Mouse (Mus musculus) forebrain, embryonic 12.5 days (tissue): ENCODE data around the gene Map3k11. TPM values are rescaled to one million over a fixed set of nuclear protein-coding genes. Genes with fewer than 3 reads are reported as not detected.

Experiments used
- ATAC-seq: fragments of 200-750 bp; cut with Nextera tagmentation; 2 replicates; pipeline ENCODE4 v1.8.0; 2017; ENCODE audit warnings: moderate TSS enrichment; ENCODE audit not compliant: low FRiP score
- H3K27ac ChIP-seq: fragments of 300-500 bp; sonication (generic); 2 replicates; pipeline ENCODE4 v1.5.1; 2016; ENCODE audit warnings: mild to moderate bottlenecking
- H3K27me3 ChIP-seq: fragments of 300-500 bp; sonication (generic); 2 replicates; pipeline ENCODE4 v1.6.1; 2016; ENCODE audit warnings: mild to moderate bottlenecking
- H3K36me3 ChIP-seq: fragments of 300-500 bp; sonication (generic); replicated peaks from 2 replicates; pipeline ENCODE4 v1.6.1; 2016; ENCODE audit warnings: mild to moderate bottlenecking
- H3K4me1 ChIP-seq: fragments of 300-500 bp; sonication (generic); 2 replicates; pipeline ENCODE4 v1.6.1; 2016
- H3K4me2 ChIP-seq: fragments of 300-500 bp; sonication (generic); 2 replicates; pipeline ENCODE4 v1.6.1; 2016; ENCODE audit warnings: mild to moderate bottlenecking, moderate library complexity
- H3K4me3 ChIP-seq: fragments of 300-500 bp; sonication (generic); replicated peaks from 2 replicates; pipeline ENCODE4 v1.5.1; 2016; ENCODE audit warnings: mild to moderate bottlenecking
- H3K9ac ChIP-seq: fragments of 300-500 bp; sonication (generic); 2 replicates; pipeline ENCODE4 v1.6.1; 2016; ENCODE audit warnings: mild to moderate bottlenecking
- H3K9me3 ChIP-seq: fragments of 300-500 bp; sonication (generic); 2 replicates; pipeline ENCODE4 v1.6.1; 2016
- WGBS: fragments of 180-500 bp; shearing (Covaris S2); methylation state at CpG from one replicate; pipeline ENCODE4 v1.1.7; 2016; 5-methylcytosine and 5-hydroxymethylcytosine counted together
- polyA plus RNA-seq: library from polyadenylated mRNA; unstranded; fragments of >200 nt; fragmentation: Nextera tagmentation; extraction: Ambion mirVana; gene quantifications from 2 replicates; pipeline ENCODE4 v1.2.1, GENCODE M21; 2016

The Map3k11 gene
- polyA plus RNA-seq, 1 experiment from 2014 or later, result 19.2 TPM

DNA sequence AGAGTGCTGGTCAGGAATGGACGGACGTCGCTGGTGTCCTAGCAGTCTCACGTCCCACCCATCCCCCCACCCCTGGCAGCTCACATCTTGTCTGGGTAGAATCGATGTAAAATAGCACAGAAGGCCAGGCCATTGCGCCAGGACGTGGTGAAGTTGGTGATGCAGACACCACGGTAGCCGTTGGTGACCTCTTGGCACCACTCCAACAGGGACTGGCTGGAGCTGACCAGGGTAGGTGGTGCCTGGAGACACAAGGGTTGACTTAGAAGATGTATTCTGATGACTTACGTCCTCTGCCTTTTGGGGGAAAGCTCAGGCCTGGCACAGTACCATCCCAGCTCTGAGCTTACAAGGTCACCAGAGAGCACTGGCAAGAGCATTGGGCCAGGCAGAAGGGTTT lies 28.4 kb downstream of the Map3k11 start:
- Histone ChIP-seq H3K4me1 (peaks cover 26% of the 10 kb centered on the region), H3K9me3 (no peaks in the 10 kb centered on the region), H3K9ac (no peak overlapping the region), H3K27ac (0 out of 2 replicates have a peak overlapping the region, but pooled peaks have one; percentile 26), H3K4me3 (no peak overlapping the region), H3K4me2 (no peak overlapping the region), H3K36me3 (peaks cover 74% of the 10 kb centered on the region), H3K27me3 (0 out of 2 replicates have a peak, but pooled peaks cover 6% of the 10 kb centered on the region)
- ATAC-seq, result 0 out of 2 replicates have a peak, but pooled peaks have one; percentile 22
- 65% methylated on average over 10 of the region's 10 CpGs for WGBS

DNA sequence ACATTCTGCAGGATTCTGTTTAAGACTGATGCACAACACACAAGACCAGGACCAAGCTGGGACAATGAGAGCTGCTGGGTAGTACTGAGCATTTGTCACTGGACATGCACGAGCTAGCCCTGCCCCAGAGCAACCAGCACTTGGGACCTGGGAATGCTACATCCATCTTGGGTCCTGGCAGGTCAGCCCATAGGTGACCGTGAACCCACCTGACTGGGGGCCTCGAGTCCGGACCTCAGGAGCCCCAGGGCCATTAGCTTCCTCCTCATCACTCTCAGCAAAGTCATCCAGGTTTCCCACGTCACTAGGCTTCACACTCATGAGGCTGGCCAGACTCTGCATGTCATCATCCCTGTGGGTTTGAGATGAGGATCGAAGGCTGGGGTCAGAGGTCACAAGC lies 32.7 kb downstream of the Map3k11 start:
- H3K4me3 ChIP-seq, result no peak overlapping the region
- H3K4me1 ChIP-seq, result peaks cover 31% of the 10 kb centered on the region
- H3K36me3 ChIP-seq, result peaks cover 85% of the 10 kb centered on the region
- H3K9ac ChIP-seq, result no peak overlapping the region
- H3K27ac ChIP-seq, result no peak overlapping the region
- 91% methylated on average over 6 of the region's 6 CpGs for WGBS
- no peaks in the 10 kb centered on the region for H3K9me3 ChIP-seq
- H3K27me3 ChIP-seq, result 0 out of 2 replicates have a peak, but pooled peaks cover under 1% of the 10 kb centered on the region
- H3K4me2 ChIP-seq, result no peak overlapping the region
- ATAC-seq, result no peak

DNA sequence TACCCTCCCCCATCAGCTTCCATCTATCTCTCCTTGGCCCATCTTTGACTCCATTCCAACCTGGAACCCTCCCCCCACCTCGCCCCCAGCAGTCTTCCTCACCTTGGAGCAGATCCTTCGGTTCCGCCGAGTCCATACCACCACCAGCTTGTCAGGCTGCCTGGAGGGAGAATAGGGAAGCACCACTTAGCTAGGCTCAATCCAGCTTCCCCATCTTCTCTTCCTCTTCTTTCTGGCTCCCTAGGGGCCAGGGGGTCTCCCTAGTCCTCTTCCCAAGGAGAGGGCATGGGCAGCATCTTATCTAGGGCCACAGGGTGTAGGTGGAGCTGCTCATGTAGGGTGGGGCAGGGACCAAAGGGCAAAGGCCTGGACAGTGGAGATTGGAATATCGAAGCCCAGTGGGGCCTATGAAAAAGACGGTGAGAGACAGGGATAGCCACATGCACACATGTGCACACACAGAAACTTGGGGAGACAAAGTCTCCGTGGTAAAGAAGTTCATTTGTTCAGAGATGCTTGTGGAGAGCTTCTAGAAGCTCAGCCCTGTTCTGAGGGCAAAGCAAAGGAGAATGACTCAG lies 34.4 kb downstream of the Map3k11 start:
- Histone ChIP-seq H3K4me2 (no peak overlapping the region), H3K4me1 (peaks cover 34% of the 10 kb centered on the region), H3K9me3 (no peaks in the 10 kb centered on the region), H3K9ac (no peak overlapping the region), H3K27me3 (peaks cover 4% of the 10 kb centered on the region; the same call in 1 of the 2 replicates), H3K4me3 (no peak overlapping the region), H3K27ac (no peak overlapping the region), H3K36me3 (peaks cover 73% of the 10 kb centered on the region)
- WGBS, result 93% methylated on average over 7 of the region's 7 CpGs
- ATAC-seq, result no peak

DNA sequence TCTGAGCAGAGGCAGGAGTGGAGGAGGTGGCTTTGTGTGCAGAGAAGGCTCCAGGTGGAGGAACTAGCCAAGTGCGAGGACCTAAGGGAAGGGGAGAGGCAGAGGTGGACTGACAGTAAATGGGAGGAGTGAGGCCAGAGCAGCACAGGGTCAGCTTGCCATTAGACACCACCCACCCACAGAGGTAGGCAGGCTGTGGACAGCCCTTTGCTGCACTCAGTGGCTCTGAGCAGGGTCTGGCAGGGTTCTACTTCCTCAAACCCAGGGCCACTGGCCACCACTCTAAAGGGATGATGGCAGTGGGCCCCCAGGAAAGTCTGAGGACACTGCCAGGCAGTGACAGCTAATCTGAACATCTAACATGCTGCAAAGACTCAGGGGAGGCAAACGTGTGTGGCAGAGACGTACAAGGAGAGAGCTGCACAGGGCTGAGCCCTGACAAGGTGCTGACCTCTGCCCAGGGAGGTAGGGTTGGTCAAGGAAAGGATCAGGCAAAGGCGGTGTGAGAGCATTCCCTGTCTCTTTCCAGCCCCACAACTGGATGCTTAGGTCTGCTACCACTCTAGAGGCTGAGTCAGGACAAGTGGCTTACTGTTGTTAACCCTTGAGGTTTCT lies 35.5 kb downstream of the Map3k11 start:
- ATAC-seq, result no peak
- H3K9me3 ChIP-seq, result no peaks in the 10 kb centered on the region
- 0 out of 2 replicates have a peak overlapping the region, but pooled peaks have one; percentile 5 for H3K4me3 ChIP-seq
- 74% methylated on average over 4 of the region's 4 CpGs for WGBS
- H3K36me3 ChIP-seq, result peaks cover 67% of the 10 kb centered on the region
- peaks cover 4% of the 10 kb centered on the region; the same call in 1 of the 2 replicates for H3K27me3 ChIP-seq
- peaks cover 43% of the 10 kb centered on the region for H3K4me1 ChIP-seq
- H3K4me2 ChIP-seq, result no peak overlapping the region
- no peak overlapping the region; the same call in 1 of the 2 replicates for H3K27ac ChIP-seq
- H3K9ac ChIP-seq, result no peak overlapping the region

DNA sequence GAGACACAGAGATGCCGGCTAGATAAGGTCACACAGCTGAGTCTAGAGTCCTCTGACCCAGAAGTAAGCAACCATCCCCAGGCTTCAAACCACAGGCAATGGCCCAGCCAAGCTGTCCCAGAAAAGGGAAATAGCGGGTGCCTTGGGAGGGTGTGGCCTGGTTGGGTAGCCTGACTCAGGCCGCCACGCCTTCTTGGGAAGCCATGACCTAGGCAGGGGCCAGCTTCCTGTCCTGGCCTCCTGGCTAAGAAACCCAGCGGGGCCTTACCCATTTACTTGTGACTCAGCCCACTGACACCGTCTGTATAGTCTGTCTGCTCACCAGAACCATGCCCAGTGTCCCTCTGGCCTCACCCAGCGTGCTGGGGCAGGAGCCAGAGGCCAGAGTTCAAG lies 36.0 kb downstream of the Map3k11 start:
- peaks cover 4% of the 10 kb centered on the region; the same call in 1 of the 2 replicates for H3K27me3 ChIP-seq
- no peak overlapping the region for H3K27ac ChIP-seq
- H3K4me1 ChIP-seq, result peaks cover 43% of the 10 kb centered on the region
- no peak overlapping the region for H3K4me2 ChIP-seq
- peaks cover 62% of the 10 kb centered on the region for H3K36me3 ChIP-seq
- 0 out of 2 replicates have a peak overlapping the region, but pooled peaks have one; percentile 5 for H3K4me3 ChIP-seq
- WGBS, result 80% methylated on average over 7 of the region's 7 CpGs
- no peak for ATAC-seq
- no peak overlapping the region for H3K9ac ChIP-seq
- no peaks in the 10 kb centered on the region for H3K9me3 ChIP-seq

DNA sequence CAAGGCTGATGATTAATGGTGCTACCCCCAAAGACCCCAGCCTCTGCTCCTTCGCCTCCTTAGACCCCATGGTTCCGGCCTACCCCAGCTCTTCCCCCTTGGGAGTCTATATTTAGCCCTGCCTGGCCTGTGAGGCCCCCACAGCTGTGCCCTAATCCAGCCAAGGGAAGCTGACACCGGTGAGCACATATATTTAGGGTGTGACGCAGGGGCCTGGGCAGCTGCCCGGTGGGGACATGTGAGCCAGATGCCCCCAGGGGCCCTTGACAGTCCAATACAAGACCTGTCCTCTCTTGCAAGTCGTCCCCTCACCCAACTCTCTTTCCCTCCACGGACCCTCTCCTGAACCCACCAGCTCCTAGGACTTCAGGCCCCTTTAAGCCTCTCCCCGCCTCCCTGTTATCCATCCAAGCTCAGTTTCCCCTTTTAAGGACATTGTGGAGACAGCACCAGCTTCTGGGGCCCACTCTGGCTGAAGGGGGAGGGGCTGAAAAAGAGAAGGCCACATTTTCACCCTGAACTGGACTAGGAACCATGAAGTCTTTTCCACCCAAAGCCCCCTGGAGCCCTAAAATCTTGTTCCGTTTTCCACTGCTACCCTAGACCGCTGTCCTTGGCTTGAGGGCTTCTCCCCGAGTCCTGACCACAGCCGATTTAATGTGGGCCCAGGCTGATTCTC lies 36.6 kb downstream of the Map3k11 start:
- peak overlapping the region; percentile 37; the same call in 1 of the 2 replicates for H3K4me3 ChIP-seq
- peaks cover 56% of the 10 kb centered on the region for H3K36me3 ChIP-seq
- WGBS, result 84% methylated on average over 12 of the region's 12 CpGs
- H3K27ac ChIP-seq, result 0 out of 2 replicates have a peak overlapping the region, but pooled peaks have one; percentile 9
- H3K9ac ChIP-seq, result no peak overlapping the region
- ATAC-seq, result no peak
- H3K9me3 ChIP-seq, result no peaks in the 10 kb centered on the region
- peaks cover 49% of the 10 kb centered on the region for H3K4me1 ChIP-seq
- H3K27me3 ChIP-seq, result peaks cover 4% of the 10 kb centered on the region; the same call in 1 of the 2 replicates
- peak overlapping the region; percentile 98 for H3K4me2 ChIP-seq

DNA sequence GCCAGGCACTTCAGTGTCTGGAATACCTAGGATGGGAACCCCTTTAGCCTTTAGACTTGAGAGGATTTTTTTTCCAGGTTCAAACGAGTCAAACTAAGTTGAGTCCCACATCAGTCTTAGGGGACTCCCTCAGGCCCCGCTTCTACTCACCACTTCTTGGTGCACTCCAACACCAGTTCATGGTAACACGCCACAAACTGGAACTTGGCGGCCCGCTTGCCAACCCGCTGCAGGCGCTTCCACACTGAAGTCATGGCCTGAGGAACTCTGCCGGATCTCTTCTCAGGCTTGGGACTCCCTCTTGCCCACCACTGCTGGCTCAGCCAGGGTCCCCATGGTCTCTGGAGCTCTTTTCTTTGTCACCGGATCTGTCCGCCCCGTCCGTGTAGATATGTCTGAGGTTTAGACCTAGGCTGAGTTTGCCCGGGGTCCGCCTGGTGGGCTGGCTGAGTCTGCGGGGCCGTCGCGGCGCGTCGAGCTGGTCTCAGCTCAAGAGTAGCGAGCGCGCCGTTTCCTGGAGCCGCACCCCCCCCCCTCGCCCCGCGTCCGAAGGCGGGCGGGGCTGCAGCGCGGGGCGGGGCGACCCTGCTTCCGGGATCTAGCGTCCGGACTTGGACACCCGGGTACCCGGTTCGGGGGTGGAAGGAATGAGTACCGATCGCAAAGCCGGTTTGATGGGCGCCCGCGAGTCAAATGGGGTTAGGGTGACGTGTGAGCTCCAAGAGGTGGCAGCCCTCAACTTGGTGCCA lies 37.4 kb downstream of the Map3k11 start, which contains the start of gene Ehbp1l1:
Gene Ehbp1l1, minus strand, starts transcription at position 551 of the 749 bp plus-strand sequence.
- WGBS, result 18% methylated on average over 48 of the region's 49 CpGs
- peaks cover 48% of the 10 kb centered on the region for H3K36me3 ChIP-seq
- peak within 1 kb of the TSS; percentile 97 for H3K9ac ChIP-seq
- H3K27me3 ChIP-seq, result peaks cover 4% of the 10 kb centered on the region; the same call in 1 of the 2 replicates
- 0 out of 2 replicates have a peak within 1 kb of the TSS, but pooled peaks have one; percentile 9 for H3K27ac ChIP-seq
- H3K4me2 ChIP-seq, result peak within 1 kb of the TSS; percentile 98
- no peaks in the 10 kb centered on the region for H3K9me3 ChIP-seq
- peaks cover 57% of the 10 kb centered on the region for H3K4me1 ChIP-seq
- ATAC-seq, result no peak
- peak within 1 kb of the TSS; percentile 37 for H3K4me3 ChIP-seq

DNA sequence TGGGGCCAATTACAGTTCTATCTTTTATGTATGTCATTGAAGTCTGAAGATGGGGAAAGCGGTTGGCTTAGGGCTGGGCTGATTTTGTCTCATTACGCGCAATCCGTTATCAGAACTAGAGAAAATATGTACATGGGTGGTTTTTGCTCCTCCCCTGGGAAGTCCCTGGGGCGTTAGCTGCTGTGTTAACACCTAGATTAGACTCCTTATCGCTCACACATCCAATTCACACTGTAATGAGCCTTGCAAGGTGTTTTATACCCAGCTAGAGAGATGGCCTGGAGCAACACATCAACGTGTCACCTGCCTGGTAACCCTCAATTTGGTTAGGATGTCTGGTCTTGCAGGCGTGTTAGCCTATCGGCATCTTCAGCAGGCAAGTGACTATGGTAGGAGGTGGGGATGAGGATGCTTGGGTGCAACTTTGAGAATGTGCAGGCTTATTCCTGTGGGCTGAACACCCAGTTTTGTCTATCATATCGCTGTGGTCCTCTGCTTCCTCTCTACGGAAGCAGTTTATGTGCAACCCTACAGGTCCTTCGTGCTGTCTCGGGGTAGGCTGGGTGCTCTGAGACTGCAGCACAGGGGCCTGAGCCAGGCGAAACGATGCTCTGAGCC lies 38.5 kb downstream of the Map3k11 start:
- peaks cover 4% of the 10 kb centered on the region; the same call in 1 of the 2 replicates for H3K27me3 ChIP-seq
- H3K9ac ChIP-seq, result peak overlapping the region; percentile 97
- peaks cover 63% of the 10 kb centered on the region for H3K4me1 ChIP-seq
- ATAC-seq, result no peak
- peak overlapping the region; percentile 98 for H3K4me2 ChIP-seq
- H3K4me3 ChIP-seq, result peak overlapping the region; percentile 87
- no peak overlapping the region; the same call in 1 of the 2 replicates for H3K27ac ChIP-seq
- WGBS, result 84% methylated on average over 15 of the region's 15 CpGs
- no peaks in the 10 kb centered on the region for H3K9me3 ChIP-seq
- peaks cover 37% of the 10 kb centered on the region for H3K36me3 ChIP-seq

DNA sequence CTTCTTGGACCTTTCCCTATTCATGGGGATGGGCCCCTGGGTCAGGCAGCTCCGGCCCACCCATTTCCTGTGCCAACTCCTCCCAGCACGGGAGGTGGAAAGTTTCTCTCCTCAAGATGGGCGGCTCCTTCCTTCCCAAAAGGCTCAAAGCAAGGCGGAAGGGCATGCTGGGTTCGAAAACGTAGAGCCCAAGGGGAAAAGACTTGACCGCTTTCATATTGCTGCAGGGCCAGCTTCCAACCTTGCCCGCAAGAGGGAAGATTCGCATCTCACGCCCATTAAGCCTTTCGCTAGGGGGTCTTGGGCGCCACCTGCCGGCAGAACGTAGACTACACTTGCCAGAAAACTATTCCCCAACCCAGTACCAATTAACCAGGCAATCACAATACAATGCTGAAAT lies 39.2 kb downstream of the Map3k11 start:
- peak; percentile 7; the same call in 1 of the 2 replicates for ATAC-seq
- WGBS, result 6% methylated on average over 14 of the region's 14 CpGs
- Histone ChIP-seq H3K4me2 (peak overlapping the region; percentile 98), H3K4me3 (peak overlapping the region; percentile 87), H3K9me3 (no peaks in the 10 kb centered on the region), H3K27me3 (peaks cover 4% of the 10 kb centered on the region; the same call in 1 of the 2 replicates), H3K36me3 (peaks cover 30% of the 10 kb centered on the region), H3K9ac (peak overlapping the region; percentile 97), H3K4me1 (peaks cover 64% of the 10 kb centered on the region), H3K27ac (peak overlapping the region; percentile 95; the same call in 1 of the 2 replicates)

DNA sequence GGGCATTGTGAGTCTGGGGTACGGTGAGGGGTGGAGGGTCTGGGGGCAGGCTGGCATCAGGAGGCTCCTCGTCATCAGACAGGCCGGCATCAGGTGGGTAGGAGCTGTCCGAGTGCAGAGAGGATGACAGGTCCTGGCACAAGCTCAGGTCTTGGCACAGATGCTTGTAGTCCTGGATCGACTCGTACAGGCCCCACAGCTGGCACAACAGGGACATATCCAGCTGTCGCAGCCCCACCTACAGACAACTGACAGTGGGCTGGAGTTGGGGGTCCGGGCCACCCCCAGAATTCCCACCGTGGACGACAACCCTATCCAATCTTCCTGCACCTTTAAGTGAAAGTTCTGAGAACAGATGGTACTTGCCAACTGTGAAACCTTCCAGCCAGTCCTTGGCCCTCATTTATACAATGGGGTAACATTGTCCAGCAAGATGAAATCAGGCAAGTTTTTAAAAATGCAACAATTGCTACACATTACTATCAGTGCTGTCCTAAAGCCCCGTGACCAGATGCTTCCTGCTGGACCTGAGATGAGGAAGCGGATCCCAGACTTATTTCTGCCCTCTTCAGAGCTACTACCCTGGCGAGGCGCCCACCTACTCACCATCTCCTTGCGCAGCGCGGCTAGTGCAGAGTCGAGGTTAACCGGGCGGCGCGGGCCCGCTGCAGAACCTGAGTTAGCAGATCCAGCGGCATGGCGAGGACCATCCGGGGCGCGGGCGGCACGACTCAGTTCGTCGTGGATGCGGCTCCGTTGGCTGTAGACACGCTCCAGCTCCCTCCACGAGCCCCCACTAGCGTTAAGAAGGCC lies 40.3 kb downstream of the Map3k11 start:
- Histone ChIP-seq H3K4me3 (peak overlapping the region; percentile 87), H3K4me2 (peak overlapping the region; percentile 98), H3K4me1 (peaks cover 64% of the 10 kb centered on the region), H3K9me3 (no peaks in the 10 kb centered on the region), H3K9ac (peak overlapping the region; percentile 97), H3K36me3 (peaks cover 21% of the 10 kb centered on the region), H3K27me3 (peaks cover 4% of the 10 kb centered on the region; the same call in 1 of the 2 replicates), H3K27ac (peak overlapping the region; percentile 95)
- peak; percentile 33 for ATAC-seq
- 11% methylated on average over 37 of the region's 37 CpGs for WGBS
